Mouse (Mus musculus): Measurements from ENCODE around the gene Nrip2.

Gene Nrip2

DNA sequence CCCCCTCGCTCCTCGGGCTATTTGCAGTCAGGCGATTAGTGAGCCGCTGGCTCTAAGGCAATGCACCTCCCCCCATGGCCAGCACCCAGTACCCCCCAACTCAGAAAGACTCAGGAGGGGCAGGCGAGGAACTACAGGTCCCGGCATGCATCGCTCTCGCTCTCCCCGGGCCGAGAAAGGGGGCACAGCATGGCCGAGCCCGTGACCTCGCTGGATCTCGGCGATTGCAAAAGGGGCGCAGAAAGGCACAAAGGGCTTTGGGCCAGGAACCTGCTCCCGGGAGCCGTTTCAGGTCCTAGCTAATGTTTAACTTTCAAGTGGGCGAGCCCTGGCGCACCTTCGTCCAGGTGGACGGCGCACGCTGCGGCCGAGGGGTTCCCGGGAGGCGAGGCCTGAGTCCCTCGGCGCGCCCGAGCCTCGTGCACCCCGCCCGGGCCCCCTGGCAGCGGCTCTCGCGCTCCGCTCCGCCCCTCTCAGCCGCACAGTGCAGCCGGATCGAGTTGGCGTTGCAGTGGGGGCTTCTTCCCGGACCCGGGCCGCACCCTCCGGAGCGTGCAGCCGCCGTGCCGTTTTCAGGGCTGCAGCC lies 38.7 kb downstream of the Nrip2 start:
- peak; percentile 78 for DNase-seq (ENCODE audit: low spot score)

DNA sequence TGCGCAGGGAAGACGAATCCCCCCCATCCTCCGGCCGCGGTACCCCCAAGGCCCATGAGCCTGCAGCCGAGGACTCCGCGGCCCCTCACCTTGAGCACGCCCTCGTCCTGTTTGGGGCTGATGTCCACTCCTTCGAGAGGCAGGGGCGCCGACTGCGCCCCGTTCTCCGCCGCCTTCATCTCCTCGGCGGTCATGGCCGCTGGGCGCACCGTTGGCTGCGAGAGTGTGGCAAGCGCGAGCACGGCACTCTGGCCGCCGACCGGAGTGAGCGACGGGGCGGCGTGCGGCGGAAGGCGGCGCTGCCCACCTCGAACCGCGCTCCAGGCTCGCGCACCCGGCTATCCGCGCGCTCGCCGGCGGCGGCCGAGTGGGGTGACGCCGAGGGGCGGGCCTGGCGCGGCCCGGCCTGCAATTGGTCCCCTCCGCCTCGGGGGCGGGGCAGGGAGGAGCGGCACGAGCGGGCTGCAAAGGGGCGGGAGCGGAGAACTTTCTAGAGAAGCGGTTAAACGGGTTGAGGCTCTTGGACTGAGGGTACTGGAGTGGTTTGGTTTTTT lies 39.3 kb downstream of the Nrip2 start, which contains the start of gene Fkbp4:
Gene Fkbp4, minus strand, starts transcription at position 361 of the 554 bp plus-strand sequence.
- peak; percentile 96 for DNase-seq (ENCODE audit: low spot score)

DNA sequence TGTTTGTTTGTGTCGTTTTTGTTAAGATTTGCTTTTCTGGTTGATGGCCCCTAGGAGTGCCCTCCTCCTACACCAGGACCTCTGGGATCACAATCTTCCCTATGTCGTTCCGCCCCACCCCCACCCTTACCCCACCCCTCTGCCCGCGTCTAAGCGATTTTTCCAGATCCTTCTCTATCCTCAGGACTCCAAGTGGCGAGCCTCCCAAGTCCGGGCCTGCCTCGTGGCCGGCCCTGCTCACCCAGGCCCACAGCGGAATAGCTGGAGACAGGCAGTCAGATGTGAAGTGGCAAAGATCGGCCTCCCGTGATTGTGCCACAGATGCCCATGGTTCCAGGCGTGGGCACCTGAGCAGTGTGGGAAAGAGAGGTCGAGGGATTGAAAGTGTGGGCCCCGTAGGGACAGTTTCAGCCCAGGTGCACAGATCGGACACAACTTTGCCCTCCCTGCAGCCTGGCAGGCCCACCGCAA lies 39.8 kb downstream of the Nrip2 start:
- no peak for DNase-seq (ENCODE audit: low spot score)

DNA sequence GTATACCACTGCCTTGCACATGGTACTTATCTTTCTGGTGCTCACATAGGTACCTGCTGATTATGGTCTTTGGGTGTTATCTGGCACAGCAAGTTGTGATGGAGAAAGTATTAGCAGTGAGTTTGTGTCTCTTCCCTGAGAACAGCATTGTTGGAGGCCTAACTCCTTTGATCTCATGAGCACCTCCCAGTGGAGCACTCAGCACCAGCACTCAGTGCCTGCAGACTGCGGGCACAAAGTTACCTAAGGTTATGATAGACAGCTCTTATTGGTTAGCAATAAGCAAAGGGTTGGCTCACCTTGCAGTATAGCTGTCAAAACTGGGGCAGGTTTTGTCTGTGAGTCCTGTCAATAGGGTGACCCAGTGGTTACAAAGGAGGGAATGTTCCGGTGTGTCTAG lies 41.1 kb downstream of the Nrip2 start:
- no peak for DNase-seq (ENCODE audit: low spot score)

DNA sequence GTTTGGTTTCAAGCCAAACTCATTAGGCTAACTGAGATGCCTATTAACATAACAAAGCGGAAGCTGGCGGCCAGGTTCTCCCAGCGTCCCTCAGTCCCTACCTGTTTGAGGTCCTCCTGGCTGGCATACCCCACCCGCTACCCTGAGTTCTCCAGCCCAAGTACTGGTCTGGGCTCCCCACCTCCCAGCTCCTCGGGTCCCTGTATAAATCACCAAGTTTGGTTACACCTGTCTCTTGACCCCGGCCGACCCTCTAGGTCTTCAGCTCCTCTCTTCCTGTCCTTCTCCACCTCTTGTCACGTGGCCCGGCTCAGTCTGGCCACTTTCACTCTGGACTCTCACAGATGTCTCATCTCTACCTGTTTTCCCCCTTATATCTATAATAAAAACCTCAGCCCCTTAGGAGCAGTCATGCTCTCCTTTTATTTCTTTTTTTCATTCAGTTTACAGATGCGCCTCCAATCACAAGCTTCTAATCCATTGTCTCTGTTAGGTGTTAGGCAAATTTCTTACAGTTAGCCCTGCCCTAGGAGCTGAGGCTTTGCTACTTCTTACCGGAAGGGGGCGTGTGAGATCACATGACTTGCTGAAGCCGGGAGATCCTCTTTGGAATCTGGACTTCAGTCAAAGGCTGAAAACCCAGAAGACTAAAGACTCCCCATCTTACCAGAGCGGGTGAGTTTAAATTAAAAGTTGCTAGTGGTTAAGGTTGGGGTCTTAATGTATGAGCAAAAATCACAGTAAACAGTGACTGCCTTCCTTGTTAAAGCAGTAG lies 46.9 kb downstream of the Nrip2 start:
- DNase-seq (ENCODE audit: low spot score): peak; percentile 79

DNA sequence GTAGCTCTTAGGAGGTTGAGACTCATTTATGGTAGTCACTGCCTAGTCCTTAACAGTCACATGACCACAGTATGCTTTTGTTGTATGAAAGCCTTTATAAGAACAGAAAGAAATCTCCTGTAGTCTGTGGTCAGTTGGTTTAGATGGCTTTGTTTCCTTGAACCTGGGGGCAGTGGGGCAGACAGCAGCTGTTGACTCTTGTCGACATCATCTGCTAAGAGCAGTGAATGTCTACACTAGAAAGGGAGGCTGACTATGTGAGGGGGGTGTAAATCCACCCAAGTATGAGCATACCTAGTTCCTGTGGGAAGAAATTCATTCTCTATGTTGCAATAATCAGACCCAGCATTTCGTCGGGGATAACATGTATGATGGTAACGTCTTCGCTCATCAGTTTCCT lies 48.0 kb downstream of the Nrip2 start:
- DNase-seq (ENCODE audit: low spot score): no peak

DNA sequence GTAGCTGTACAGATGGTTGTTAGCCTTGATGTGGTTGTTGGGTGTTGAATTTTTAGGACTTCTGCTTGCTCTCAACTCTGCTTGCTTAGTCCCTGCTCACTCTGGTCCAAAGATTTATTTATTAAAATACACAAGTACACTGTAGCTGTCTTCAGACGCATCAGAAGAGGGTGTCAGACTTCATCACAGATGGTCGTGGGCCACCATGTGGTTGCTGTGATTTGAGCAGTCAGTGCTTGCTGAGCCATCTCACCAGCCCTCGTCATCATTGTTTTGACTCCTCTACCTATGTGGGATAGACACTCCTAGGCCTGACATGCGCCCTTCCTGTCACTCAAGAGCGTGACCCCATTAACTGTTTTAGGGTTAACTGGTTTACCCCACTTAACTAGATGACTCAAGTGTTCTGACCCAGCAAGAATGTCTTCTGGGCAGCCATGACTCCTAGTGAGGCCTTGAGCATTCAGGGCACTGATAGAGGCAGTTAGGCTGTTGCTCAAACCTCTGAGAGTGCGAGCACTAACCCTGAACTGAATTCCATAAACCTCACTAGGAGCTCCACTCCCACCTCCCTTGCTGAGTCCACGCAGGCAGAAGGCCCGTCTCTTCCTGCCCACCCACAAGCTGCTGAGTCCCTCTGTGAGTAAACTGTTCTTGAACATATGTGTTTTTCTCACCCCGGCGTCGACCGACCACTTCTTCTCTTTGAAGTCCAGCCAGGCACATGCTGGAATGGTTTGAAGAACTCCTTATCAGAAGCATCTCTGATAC lies 56.9 kb downstream of the Nrip2 start:
- DNase-seq (ENCODE audit: low spot score): no peak

DNA sequence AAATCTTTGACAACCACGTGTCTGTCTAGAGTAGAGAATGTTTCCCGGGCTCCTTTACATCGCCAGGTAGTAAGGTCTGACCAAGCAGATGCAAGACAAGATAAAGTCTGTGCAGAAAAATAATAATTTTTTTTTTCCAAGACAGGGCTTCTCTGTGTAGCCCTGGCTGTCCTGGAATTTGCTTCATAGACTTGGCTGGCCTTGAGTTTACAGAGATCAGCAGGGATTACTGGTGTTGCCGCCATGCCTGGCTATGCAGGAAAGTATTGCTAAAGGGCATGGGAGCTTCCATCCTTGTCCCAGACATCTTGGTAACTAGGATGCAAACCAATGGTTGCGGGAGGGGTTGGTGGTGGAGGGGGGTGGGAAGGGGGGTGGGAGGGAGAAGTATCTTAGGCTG lies 58.1 kb downstream of the Nrip2 start:
- DNase-seq (ENCODE audit: low spot score): no peak

DNA sequence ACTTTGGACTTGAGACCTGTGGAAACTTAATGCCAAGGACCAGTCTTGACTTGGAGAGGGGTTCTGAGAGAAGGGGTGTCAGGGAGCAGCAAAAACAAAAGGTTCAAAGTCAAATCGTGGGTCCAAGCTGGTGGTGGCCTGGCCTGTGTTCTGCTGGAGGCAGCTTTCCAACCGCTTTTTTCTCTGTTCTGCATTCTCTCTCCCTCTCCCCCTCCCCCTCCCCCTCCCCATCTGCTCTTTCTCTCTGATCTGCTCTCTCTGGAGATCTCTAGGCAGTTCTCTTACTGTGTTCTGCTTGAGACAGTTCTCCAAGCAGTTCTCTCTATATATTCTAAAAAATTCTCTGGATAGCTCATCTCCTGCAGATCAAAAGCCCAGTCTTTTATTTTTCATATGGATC lies 61.2 kb downstream of the Nrip2 start:
- no peak for DNase-seq (ENCODE audit: low spot score)

DNA sequence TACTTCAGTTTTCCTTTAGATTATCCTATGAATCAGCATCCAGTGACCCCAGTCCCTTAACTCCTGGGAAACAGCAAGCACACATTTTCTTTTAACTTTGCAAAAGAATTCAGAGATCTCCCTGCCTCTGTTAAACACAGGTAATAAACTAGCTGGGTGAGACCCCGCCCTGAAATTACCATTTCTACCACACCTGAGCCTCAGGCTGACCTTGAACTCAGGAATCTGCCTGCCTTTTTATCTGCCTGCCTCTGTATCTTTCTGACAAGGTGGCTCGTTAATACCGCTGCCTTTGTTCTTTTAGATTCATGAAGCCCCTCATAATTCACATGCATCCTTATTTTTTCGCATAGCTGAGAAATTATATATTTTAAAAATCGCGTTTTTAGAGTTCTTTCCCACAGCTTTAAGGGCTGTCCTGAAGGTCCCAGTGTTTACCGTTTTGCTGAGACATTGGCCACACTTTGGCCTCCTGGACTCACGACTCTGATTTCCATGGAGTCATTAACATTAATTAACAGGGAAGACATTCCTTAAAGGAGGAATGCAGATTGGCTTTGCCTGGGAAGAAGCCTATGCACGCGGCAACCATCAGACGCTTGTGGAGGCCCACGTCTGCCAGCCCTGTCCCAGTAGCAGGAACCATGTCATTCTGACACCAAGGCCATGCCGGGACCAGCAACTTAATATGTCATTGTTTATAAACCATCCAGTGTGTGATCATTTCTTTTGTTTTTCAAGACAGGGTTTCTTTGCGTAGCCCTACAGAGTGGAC lies 61.8 kb downstream of the Nrip2 start:
- DNase-seq (ENCODE audit: low spot score): no peak

DNA sequence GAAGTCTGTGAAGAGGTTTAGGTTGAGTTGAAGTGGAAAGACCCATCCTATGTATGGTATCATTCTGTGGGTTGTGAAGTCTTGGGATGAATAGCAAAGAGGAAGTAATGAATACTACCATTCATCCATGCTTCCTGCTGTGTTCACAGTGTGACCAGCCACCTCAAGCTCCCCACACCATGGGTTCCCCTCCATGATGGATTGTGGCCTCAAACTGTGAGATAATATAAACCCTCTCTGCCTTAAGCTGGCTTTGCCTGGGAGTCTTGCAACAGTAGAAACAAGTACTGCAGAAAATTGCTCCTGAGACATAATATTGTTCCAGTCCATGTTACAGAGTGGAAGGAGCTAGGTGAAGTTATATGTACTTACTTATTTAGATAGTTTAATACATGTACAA lies 62.5 kb downstream of the Nrip2 start:
- DNase-seq (ENCODE audit: low spot score): no peak

DNA sequence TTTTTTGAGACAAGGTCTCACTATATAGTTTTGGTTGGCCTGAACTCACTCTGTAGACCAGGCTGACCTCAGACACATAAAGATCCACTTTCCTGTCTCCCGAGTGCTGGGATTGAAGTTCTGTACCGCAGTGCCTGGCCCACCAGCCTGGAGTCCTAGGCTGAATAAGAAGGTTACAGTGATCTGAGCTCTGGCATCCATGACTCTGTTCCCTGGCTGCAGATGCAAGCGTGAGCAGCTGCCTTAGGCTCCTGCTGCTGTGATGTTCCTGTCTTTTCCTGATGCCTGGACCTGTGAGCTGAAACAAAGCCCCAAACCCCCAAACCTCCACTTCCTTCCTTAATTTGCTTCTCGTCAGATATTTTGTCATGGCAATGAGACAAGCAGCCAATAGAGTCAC lies 65.9 kb downstream of the Nrip2 start:
- DNase-seq (ENCODE audit: low spot score): no peak

Measured in embryo, embryonic 10.5 days (tissue).